Mouse (Mus musculus): ENCODE data around the gene Npsr1.

DNA sequence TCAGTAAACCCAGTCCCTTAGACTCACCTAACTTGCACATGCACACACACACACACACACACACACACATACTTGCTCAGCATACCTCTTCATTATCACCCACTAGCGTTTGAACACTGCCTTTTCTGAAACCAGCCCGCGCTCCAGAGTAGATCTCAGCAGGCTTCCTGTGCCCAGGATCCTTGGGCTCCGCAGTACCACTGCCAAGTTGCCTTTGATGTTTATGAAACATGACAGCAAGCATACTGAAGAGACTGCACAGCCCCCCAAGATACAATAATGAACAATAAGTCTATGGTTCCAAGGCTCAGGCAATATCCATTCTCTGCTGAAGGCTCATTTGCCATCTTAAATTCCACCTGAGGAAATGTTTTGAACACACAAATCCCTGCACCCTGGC lies 1.8 kb downstream of the Npsr1 start:
- TF ChIP-seq MAFK (IDR thresholded peaks at IDR 0.05; ENCODE audit: insufficient read depth, low read depth, low read length), result no peak
- TF ChIP-seq HCFC1 (IDR thresholded peaks at IDR 0.05; ENCODE audit: borderline replicate concordance, insufficient read depth, low read length), result no peak
- no peak for TF ChIP-seq CHD2 (IDR thresholded peaks at IDR 0.05; ENCODE audit: low read depth, low read length)

Measured in ES-E14 (cell line).